Mouse (Mus musculus) right cerebral cortex, postnatal 4 days (tissue): Measurements from ENCODE around the gene Dnaja2.

Experiments used
- DNase-seq: peaks from one replicate; pipeline ENCODE4 v3.0.0-alpha.2; 2022

The Dnaja2 gene

DNA sequence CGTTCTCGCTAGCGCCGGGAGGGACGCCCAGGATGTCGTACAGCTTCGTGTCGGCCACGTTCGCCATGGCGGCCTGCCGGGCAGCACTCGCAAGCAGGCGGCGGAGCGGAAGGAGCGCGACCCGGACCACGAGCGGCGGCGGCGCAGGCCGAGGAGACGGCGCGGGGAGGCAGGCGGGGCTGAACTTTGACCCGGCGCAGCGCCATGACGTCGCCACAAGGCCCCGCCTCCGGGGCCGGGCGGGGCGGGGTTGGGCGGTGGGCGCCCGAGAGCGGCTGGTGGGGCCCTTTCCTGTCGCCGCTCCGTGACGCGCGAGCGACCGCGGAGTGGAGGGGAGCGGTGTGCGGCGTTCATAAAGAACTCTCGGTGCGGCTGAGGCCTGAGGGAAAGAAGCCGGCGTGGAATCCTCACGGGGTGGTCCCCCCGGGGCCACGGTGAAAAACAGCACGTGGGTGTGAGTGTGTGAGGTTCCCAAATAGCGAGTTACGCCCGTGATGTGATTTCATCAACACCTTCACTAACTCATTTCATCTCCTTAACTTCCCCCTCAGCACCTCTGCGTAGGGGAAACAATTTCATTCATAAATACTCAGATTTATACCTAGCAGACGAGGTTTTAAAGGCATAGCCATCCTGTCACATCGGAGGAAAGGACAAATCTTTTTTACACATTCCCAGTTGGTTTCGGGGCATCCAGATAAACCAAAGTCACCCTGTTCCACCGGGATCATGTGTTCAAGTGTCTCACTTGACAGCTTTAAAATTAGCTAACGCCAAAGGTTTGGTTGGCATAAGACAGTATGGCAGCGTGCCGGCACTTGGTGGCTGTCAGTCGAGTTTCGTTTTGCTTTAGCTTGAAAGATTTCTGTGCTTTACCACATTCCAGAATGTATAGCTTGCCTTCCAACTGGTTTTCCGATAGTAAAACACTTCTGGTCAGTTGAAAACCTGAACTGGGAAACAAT is at the start of gene Dnaja2:
Dnaja2 (minus strand) TSS at position 164 of the 965 bp plus-strand sequence.
- DNase-seq = peak; percentile 93

DNA sequence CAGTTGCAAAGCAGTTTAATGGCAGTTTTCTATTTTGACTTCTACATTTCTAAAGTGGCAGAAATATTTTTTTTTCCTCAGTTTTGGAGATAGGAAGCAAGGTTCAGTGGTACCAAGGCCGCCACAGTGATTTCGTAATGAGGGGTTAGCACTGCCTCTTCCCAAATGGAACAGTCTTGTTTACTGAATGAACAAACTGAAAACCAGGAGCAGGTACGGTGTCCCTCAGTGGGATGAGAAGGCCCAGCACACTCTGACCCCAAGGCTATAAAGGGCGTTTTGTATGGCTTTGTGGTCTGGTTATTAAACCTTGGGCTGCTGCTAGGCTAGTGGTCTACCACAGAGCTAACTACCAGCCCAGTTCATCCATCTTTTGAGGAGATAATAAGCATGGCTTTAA is 49.1 kb upstream of the Dnaja2 start:
- no peak for DNase-seq

GRCm38 (mm10) chr8:85603203-85603895 is 48.2 kb upstream of the Dnaja2 start:
- peak; percentile 68 for DNase-seq

GRCm38 (mm10) chr8:85602737-85603136 is 47.6 kb upstream of the Dnaja2 start:
- DNase-seq = no peak

DNA sequence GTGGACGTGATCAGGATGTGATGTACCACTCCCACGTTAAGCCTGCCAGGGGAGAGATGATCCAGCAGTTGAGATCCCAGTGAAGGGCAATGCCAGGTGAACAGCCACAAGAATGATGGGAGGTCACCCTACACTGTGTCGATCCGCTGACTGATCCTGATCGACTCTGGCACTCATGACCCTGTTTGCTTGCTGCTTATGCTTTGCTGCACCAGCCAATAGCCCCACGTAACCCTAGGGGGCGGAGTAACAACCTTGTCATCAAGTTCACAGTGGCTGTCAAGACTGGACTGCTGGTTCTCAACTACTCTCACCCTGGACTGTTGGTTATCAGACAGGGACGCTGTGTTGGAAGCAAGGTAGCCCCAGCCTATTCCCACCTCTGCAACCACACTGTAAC is 46.6 kb upstream of the Dnaja2 start:
- no peak for DNase-seq

DNA sequence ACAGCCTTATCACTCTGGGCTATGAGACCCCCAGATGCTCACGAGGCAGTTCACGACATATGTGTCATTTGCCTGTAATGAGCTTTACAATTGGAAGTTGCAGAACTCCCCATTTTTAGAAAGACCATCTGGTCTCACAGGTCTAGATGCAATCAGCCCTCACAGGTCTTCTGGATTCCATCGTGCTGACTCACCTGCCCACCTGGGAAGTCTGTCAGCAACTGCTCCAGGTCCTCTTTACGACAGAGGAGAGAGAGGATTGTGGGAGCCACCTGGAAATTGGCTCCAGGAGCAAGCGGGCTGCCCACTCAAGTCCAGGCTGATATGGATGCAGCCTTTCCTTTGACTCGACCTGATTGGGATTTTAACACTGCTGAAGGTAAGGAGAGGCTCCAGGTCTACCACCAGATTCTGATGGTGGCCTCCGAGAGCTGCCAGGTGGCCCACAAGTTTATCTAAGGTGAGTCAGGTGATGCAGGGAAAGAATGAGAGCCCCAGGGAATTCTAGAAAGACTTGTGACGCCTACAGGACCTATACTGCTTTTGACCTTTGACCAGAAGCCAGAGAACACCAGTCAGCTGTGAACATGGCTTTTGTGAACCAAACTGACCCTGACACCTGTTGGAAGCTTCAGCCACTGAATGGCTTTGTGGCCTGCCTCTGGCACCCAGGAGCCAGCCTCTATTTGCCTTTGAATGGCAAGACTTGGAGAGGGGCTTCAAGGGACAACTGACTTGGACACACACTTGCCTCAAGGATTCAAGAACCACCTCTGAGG is 42.5 kb upstream of the Dnaja2 start:
- no peak for DNase-seq

DNA sequence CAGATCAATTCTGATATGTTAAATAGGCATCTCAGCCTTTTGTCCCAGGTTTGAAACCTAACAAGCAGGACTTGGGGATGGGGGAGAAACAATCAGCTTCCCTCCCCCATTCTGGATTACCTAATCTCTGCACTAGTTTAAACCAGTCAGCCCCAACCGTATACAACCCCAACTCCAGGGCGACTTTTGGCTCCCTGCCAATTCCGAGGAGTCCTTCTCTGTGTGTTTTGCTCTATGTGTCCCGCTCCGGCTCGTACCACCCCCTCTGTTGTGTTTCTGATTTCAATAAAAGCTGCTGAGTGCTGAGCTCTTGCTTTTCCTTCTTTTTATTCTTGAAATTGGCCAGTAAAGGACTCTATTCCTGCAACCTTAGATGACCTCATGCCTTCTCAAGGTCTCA is 40.2 kb upstream of the Dnaja2 start:
- DNase-seq = no peak

GRCm38 (mm10) chr8:85594983-85595382 is 39.8 kb upstream of the Dnaja2 start:
- DNase-seq = no peak

- no peak for DNase-seq
Observed at GRCm38 (mm10) chr8:85593324-85593723, 38.2 kb upstream of the Dnaja2 start.

DNA sequence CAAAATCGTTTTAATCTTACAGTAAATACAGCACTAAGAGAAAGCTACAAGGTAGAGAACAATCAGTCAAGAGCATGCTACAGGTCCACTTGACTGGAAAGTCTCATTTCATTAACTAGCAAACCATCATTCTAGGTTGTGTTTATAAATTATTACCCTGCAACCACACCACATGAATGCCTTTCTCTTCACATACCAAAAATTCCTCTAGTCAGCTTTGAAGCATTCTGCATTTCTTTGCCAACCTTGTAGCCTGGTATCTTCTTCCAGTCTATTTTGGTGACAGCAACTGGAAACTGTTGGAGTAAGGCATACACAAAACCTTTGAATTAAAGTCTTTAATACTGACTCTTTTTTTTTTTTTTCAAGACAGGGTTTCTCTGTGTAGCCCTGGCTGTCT is 36.4 kb upstream of the Dnaja2 start:
- DNase-seq = no peak

- DNase-seq = no peak
Observed at GRCm38 (mm10) chr8:85590258-85590657, 35.1 kb upstream of the Dnaja2 start.

DNA sequence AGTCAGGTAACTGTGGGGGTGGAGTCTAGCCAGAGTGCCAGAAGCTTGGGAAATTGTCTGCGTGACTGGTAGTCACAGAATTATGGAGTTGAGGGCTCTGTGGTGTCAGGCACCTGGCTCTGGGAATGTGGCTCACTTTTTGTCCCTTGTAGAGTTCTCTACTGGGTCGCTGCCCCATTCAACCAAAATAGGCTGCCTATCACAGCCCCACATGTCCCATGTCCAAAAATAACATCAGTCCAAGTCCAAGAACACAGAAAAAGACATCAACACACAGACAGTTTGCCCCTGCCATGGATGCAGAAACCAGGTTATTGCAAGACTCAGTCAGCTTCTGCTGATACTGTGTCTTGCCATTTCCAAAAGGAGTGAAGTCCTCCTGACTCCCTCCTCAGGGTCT is 33.5 kb upstream of the Dnaja2 start:
- DNase-seq = no peak

GRCm38 (mm10) chr8:85577666-85578065 is 22.5 kb upstream of the Dnaja2 start:
- DNase-seq = no peak

DNA sequence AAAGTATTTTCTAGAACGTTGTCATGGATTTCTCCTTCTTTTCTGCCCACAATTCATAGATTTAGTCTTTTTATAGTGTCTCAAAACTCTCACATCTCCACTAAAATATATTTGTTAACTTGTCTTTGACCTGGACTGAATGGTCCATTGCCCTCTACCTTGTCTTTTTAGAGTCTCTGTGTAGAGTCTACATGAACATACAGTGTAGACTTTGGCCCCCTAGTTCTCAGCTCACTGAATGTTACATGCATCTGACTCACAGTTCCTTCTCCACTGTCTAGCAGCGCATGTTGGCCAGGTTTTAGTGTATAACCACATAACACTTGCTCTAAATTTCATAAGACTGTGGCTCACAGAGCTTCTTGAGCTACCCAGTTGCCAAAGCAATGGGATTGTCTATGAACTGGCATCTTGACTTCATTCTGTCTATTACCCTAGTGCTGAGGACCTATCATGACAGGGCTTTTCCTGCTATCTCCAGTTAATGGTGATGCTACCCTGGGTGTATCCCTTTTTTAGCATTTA is 18.9 kb upstream of the Dnaja2 start:
- DNase-seq = no peak

- no peak for DNase-seq
Observed at GRCm38 (mm10) chr8:85570466-85570865, 15.3 kb upstream of the Dnaja2 start.

DNA sequence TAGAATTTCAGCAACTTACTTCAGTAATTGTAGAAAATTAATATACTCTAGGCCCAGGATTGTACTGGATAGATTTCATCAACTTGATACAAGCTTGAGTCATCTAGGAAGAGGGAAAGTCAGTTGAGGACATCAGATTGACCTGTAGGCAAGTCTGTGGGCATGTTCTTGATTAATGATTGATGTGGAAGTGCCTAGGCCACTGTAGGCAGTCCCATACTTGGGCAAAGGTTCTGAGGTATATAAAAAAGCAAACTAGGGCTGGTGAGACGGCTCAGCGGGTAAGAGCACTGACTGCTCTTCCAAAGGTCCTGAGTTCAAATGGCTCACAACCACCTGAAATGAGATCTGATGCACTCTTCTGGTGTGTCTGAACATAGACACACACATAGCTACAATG is 12.7 kb upstream of the Dnaja2 start:
- no peak for DNase-seq

GRCm38 (mm10) chr8:85565186-85565585 is 10.0 kb upstream of the Dnaja2 start:
- DNase-seq = no peak

DNA sequence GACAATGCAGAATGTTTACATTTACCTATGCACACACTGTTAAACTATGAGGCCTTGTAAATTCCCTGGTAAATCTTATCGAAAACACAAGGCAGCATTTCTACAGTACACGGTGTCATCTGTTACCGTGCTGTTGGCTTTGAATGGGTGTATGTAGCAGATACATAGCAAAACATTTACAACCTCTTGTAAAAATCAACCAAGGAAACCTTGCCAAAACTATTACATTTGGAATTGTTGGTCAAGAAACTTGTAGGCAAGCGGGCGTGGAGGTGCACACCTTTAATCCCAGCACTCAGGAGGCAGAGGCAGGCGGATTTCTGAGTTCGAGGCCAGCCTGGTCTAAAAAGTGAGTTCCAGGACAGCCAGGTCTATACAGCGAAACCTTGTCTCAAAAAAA is 8.2 kb upstream of the Dnaja2 start:
- no peak for DNase-seq

GRCm38 (mm10) chr8:85559966-85560365 is 4.8 kb upstream of the Dnaja2 start:
- DNase-seq = no peak

GRCm38 (mm10) chr8:85559201-85559600 is 4.1 kb upstream of the Dnaja2 start:
- no peak for DNase-seq

- no peak for DNase-seq
Observed at GRCm38 (mm10) chr8:85557601-85557986, 2.5 kb upstream of the Dnaja2 start.

DNA sequence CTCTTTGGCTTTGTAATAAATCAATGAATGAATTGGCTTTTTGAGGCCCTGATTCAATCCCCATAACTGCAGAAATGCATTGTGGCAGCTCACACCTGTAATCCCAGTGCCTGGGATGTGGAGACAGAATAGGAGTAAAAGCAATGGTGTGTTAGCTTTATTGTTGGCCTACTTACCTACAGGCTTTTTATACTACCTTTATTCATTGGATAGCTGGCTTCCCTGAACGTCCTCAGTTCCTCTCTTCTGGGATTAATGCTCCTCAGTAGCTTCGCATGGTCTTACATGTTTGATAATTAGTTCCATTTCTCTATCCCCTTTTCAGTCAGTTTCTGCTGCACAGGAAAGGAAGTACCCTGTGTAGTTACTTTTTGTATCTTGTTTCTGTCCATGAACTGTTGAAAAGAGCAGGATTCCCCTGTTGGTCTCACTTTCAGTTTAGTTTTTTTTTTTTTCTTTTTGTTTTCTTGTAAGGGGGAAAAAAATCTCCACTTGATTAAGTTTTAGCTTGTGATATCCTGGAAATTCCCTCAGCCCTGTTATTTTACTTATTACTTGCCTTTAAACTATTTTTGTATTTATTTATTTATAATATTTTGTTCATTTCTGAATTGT is 1.9 kb upstream of the Dnaja2 start:
- DNase-seq = no peak
